Mouse (Mus musculus) liver, embryonic 14.5 days (tissue): ENCODE measurements around the gene Ell. TPM values are rescaled to one million over a fixed set of nuclear protein-coding genes. Genes with fewer than 3 reads are reported as not detected.

ENCODE experiments used
- ATAC-seq: fragments of 200-750 bp; cut with Nextera tagmentation; 2 replicates; pipeline ENCODE4 v1.8.0; 2017; ENCODE audit warnings: moderate number of reproducible peaks, mild to moderate bottlenecking, moderate library complexity; ENCODE audit not compliant: insufficient read depth
- DNase-seq, 3 experiments: peaks; one replicate each; pipeline ENCODE4 v3.0.0-alpha.2; 2012 to 2013; ENCODE audit warnings: low read depth in 3 of 3, low spot score in 3 of 3
- H3K27ac ChIP-seq: fragments of 300-500 bp; sonication (generic); 2 replicates; pipeline ENCODE4 v1.5.1; 2014; ENCODE audit warnings: moderate library complexity, mild to moderate bottlenecking, control low read depth, inconsistent platforms
- H3K27me3 ChIP-seq: fragments of 300-500 bp; sonication (generic); 2 replicates; pipeline ENCODE4 v1.6.1; 2014; ENCODE audit warnings: mild to moderate bottlenecking, low read length, moderate library complexity; ENCODE audit not compliant: control insufficient read depth, insufficient read depth
- H3K36me3 ChIP-seq: fragments of 300-500 bp; sonication (generic); replicated peaks from 2 replicates; pipeline ENCODE4 v1.6.1; 2014; ENCODE audit warnings: low read depth; ENCODE audit not compliant: control insufficient read depth, insufficient read depth
- H3K4me1 ChIP-seq, 2 experiments: fragments of 200-500 bp in 1 of 2; fragments of 300-500 bp in 1 of 2; sonication (generic) in 1 of 2; replicated peaks; 2 replicates each; pipeline ENCODE4 v1.6.1; 2012 to 2014; ENCODE audit warnings: antibody characterized with exemption in 1 of 2, inconsistent platforms in 1 of 2, low read length in 1 of 2; ENCODE audit not compliant: control insufficient read depth in 2 of 2, insufficient read depth in 2 of 2
- H3K4me2 ChIP-seq: fragments of 300-500 bp; sonication (generic); 2 replicates; pipeline ENCODE4 v1.6.1; 2014; ENCODE audit warnings: low read depth, mild to moderate bottlenecking, control low read depth, moderate library complexity
- H3K4me3 ChIP-seq, 2 experiments: fragments of 200-500 bp in 1 of 2; fragments of 300-500 bp in 1 of 2; sonication (generic) in 1 of 2; 2 replicates each; pipeline ENCODE4 v1.5.1; 2012 to 2014; ENCODE audit warnings: low read depth in 2 of 2, low read length in 2 of 2, mild to moderate bottlenecking in 2 of 2, control low read depth in 1 of 2, inconsistent platforms in 1 of 2, moderate library complexity in 1 of 2; ENCODE audit not compliant: insufficient read depth in 1 of 2
- H3K9ac ChIP-seq: fragments of 300-500 bp; sonication (generic); replicated peaks from 2 replicates; pipeline ENCODE4 v1.6.1; 2014; ENCODE audit warnings: mild to moderate bottlenecking, control low read depth, moderate library complexity
- H3K9me3 ChIP-seq: fragments of 300-500 bp; sonication (generic); 2 replicates; pipeline ENCODE4 v1.6.1; 2016; ENCODE audit warnings: low read length, mixed read lengths; ENCODE audit not compliant: control insufficient read depth
- CTCF ChIP-seq: IDR thresholded peaks from 2 replicates; pipeline ENCODE4 v1.5.1; 2016; ENCODE audit warnings: antibody characterized with exemption, low read depth, control low read depth
- EP300 ChIP-seq: IDR thresholded peaks from 2 replicates; pipeline ENCODE4 v1.6.1; 2016; ENCODE audit warnings: antibody characterized with exemption, low read depth
- WGBS: fragments of 180-500 bp; shearing (Covaris S2); extraction: QIAGEN DNeasy Blood & Tissue Kit; methylation state at CpG from one replicate; pipeline ENCODE4 v1.1.7; 2014; ENCODE audit not compliant: insufficient replicate concordance; 5-methylcytosine and 5-hydroxymethylcytosine counted together
- polyA plus RNA-seq, 2 experiments: library from polyadenylated mRNA; depleted of rRNA in 1 of 2; stranded (reverse) in 1 of 2; unstranded in 1 of 2; fragments of >200 nt; fragmentation: Nextera tagmentation in 1 of 2; extraction: Ambion mirVana in 1 of 2; gene quantifications; 2 replicates each; pipeline versions ENCODE4 v1.2.1 to v1.2.3; 2012 to 2014

The Ell gene
- polyA plus RNA-seq, 2 experiments: 7.7 to 8.9 TPM

DNA sequence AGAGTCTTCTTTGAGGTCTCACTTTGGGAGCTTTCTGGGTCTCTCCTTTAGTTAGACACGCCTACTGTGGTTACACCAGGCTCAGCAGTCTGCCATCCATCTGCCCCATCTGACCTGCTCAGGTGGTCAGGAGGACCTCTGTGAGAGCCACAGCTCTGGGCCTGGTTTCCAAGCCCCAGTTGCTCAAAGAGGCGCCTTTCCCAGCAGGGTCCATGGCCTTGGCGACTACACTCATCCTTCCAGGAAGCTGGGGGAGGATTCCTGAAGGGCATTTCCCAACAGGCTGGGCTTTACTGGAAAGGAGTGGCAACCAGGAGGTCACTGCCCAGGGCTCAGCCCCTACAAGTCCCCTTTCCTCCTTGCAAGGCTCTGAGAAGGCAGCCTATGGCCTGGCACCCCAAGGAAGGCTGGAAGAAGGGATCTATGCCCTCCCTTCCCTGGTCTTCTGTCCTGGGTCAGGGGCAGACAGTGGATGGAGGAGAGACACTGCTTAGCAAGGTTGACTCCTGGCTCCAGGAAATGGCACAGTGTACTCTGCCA, 25.5 kb downstream of the Ell start:
- Histone ChIP-seq H3K9me3 (no peaks in the 10 kb centered on the region), H3K27ac (no peak overlapping the region), H3K4me3 (no peak overlapping the region), H3K4me2 (no peak overlapping the region), H3K4me1 (peaks cover 17 to 43% of the 10 kb centered on the region in 2 experiments), H3K36me3 (no peaks in the 10 kb centered on the region), H3K9ac (no peak overlapping the region), H3K27me3 (no peaks in the 10 kb centered on the region)
- WGBS: 45% methylated on average over 3 of the region's 3 CpGs
- no peak for TF ChIP-seq CTCF
- no peak for TF ChIP-seq EP300
- DNase-seq (no peak), ATAC-seq (no peak)

DNA sequence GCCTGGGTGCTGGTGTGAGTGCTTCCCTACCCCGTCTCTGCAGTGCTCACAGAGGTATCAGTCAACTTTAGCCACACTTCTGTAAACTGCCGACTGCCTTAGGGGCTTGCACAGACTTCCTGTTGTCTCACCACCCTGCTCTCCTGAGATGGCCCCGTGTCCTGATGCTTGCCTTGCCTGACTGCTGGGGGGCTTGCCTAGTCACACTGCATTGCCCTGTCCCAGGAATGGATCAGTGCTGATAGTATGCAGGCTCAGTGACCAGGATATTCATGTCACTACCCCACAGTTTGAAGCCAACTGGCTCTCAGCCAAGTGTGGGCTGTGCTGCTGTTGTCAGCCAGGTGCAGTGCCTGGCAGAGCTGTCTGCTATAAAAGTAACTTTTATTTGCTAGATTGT, 26.3 kb downstream of the Ell start:
- Histone ChIP-seq H3K9me3 (no peaks in the 10 kb centered on the region), H3K9ac (no peak overlapping the region), H3K4me1 (peaks cover 17 to 35% of the 10 kb centered on the region in 2 experiments), H3K4me3 (no peak overlapping the region), H3K4me2 (no peak overlapping the region), H3K27ac (no peak overlapping the region), H3K36me3 (no peaks in the 10 kb centered on the region), H3K27me3 (no peaks in the 10 kb centered on the region)
- TF ChIP-seq EP300: no peak
- TF ChIP-seq CTCF: no peak
- no peak for ATAC-seq
- DNase-seq: no peak
- WGBS: 17% methylated on average over 3 of the region's 3 CpGs

DNA sequence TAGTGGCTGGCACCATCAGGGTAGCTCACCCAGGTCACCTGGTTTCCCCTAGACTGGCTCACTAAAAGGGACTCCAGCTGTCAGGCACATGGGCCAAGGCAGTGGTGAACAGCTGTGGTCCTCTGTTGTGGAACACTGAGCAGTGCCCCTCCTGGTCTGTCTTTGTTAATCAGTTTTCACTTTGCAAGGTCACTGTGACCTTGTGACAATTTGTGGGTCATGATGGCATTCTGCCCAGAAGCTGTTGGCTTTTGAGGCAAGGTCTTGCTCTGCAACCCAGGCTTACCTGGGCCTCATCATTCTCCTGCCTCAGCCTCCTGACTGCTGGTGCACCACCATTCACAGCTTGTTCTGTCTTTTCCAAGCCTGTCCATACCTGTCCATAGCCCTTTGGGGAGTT, 31.1 kb downstream of the Ell start:
- Histone ChIP-seq H3K4me1 (peaks cover 3 to 11% of the 10 kb centered on the region in 2 experiments; a peak in 3 of 4 replicates), H3K4me2 (no peak overlapping the region), H3K27me3 (no peaks in the 10 kb centered on the region), H3K36me3 (no peaks in the 10 kb centered on the region; the same call in 1 of the 2 replicates), H3K4me3 (no peak overlapping the region), H3K9ac (no peak overlapping the region), H3K27ac (no peak overlapping the region), H3K9me3 (no peaks in the 10 kb centered on the region)
- no peak; the same call in 1 of the 2 replicates for ATAC-seq
- no peak for TF ChIP-seq EP300
- DNase-seq: no peak

DNA sequence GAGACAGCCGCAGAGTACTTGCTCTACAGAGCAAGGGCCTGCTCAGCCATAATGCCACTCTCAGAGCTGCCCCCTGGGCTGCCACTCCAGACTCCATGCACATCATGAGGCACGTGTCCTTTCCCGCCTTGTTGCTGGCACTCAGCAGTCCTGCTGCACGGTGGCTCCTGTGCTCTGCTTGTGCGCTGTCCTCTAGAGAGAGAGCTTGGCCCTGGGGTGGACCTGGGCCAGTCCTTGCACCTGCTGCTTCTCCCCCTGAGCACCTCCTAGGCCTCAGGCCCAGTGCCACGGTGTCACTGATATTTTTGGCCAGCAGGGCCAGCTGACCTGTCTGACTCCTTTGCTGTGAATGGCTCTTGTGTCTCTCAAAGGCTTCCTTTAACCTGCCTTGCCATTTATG, 31.7 kb downstream of the Ell start:
- ATAC-seq (no peak), DNase-seq (no peak)
- 73% methylated on average over 6 of the region's 6 CpGs for whole genome bisulfite sequencing
- H3K4me3 ChIP-seq: no peak overlapping the region
- no peak overlapping the region for H3K4me2 ChIP-seq
- no peak overlapping the region for H3K9ac ChIP-seq
- H3K36me3 ChIP-seq: no peaks in the 10 kb centered on the region; the same call in 1 of the 2 replicates
- no peaks in the 10 kb centered on the region for H3K27me3 ChIP-seq
- no peak for TF ChIP-seq EP300
- no peak for TF ChIP-seq CTCF
- H3K27ac ChIP-seq: no peak overlapping the region
- no peaks in the 10 kb centered on the region for H3K9me3 ChIP-seq
- peaks cover 0 to 8% of the 10 kb centered on the region in 2 experiments; a peak in 2 of 4 replicates for H3K4me1 ChIP-seq

DNA sequence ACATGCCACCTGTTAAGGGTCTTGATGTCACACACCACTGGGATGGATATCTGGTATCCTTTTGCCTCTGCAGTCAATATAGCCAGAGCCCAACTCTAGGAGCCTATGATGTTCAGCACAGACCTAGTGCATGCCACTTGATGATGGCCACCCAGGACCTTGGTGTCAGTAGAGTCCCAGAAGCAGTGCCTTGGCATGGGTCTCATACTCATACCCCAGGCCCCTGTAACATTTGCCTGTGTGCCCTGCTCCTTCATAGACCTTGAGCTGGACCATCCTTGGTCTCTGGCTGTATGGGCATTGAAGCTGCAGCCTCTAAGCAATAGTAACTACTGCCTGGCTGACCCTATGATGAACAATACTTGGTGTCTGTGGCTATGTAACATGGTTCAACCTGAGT, 35.0 kb downstream of the Ell start:
- Histone ChIP-seq H3K27ac (no peak overlapping the region), H3K4me2 (no peak overlapping the region), H3K36me3 (peaks cover 3% of the 10 kb centered on the region; the same call in 1 of the 2 replicates), H3K4me1 (peaks cover 0 to 8% of the 10 kb centered on the region in 2 experiments; a peak in 2 of 4 replicates), H3K27me3 (no peaks in the 10 kb centered on the region), H3K9ac (no peak overlapping the region), H3K9me3 (no peaks in the 10 kb centered on the region), H3K4me3 (no peak overlapping the region)
- no peak for DNase-seq
- ATAC-seq: no peak
- no peak for TF ChIP-seq CTCF
- no peak for TF ChIP-seq EP300
